Mouse (Mus musculus) limb, embryonic 11.5 days (tissue): ENCODE results near the gene Maml3. TPM values are rescaled to one million over a fixed set of nuclear protein-coding genes. Genes with fewer than 3 reads are reported as not detected.

Experiments
- ATAC-seq: fragments of 200-750 bp; cut with Nextera tagmentation; 2 replicates; pipeline ENCODE4 v1.8.0; 2017; ENCODE audit warnings: low read depth; ENCODE audit not compliant: insufficient number of reproducible peaks, low FRiP score, low TSS enrichment
- DNase-seq: peaks from one replicate; pipeline ENCODE4 v3.0.0-alpha.2; 2015; ENCODE audit warnings: low spot score
- H3K27ac ChIP-seq: fragments of 300-500 bp; sonication (generic); replicated peaks from 2 replicates; pipeline ENCODE4 v1.5.1; 2014; ENCODE audit warnings: low read depth, mild to moderate bottlenecking, low read length
- H3K27me3 ChIP-seq: fragments of 300-500 bp; sonication (generic); 2 replicates; pipeline ENCODE4 v1.6.1; 2014; ENCODE audit warnings: mild to moderate bottlenecking, low read length, mixed read lengths; ENCODE audit not compliant: control insufficient read depth, insufficient read depth
- H3K36me3 ChIP-seq: fragments of 300-500 bp; sonication (generic); 2 replicates; pipeline ENCODE4 v1.6.1; 2014; ENCODE audit warnings: mild to moderate bottlenecking, low read length, moderate library complexity, mixed read lengths; ENCODE audit not compliant: control insufficient read depth, insufficient read depth
- H3K4me1 ChIP-seq: fragments of 300-500 bp; sonication (generic); 2 replicates; pipeline ENCODE4 v1.6.1; 2014; ENCODE audit warnings: low read length, mixed read lengths; ENCODE audit not compliant: control insufficient read depth, insufficient read depth
- H3K4me2 ChIP-seq: fragments of 300-500 bp; sonication (generic); 2 replicates; pipeline ENCODE4 v1.6.1; 2014; ENCODE audit warnings: low read depth, mild to moderate bottlenecking, moderate library complexity; ENCODE audit not compliant: severe bottlenecking
- H3K4me3 ChIP-seq: fragments of 300-500 bp; sonication (generic); 2 replicates; pipeline ENCODE4 v1.5.1; 2014; ENCODE audit warnings: low read depth, low read length
- H3K9ac ChIP-seq: fragments of 300-500 bp; sonication (generic); 2 replicates; pipeline ENCODE4 v1.6.1; 2014; ENCODE audit warnings: mild to moderate bottlenecking, low read length
- H3K9me3 ChIP-seq: fragments of 300-500 bp; sonication (generic); 2 replicates; pipeline ENCODE4 v1.6.1; 2016; ENCODE audit warnings: low read length; ENCODE audit not compliant: control insufficient read depth
- WGBS: fragments of 180-500 bp; shearing (Covaris S2); extraction: QIAGEN DNeasy Blood & Tissue Kit; methylation state at CpG from one replicate; pipeline ENCODE4 v1.1.7; 2014; 5-methylcytosine and 5-hydroxymethylcytosine counted together
- polyA plus RNA-seq: library from polyadenylated mRNA; unstranded; fragments of >200 nt; fragmentation: Nextera tagmentation; extraction: Ambion mirVana; gene quantifications from 2 replicates; pipeline ENCODE4 v1.2.1, GENCODE M21; 2014

Gene Maml3
- polyA plus RNA-seq, 1 experiment from 2014 or later = 4.3 TPM

DNA sequence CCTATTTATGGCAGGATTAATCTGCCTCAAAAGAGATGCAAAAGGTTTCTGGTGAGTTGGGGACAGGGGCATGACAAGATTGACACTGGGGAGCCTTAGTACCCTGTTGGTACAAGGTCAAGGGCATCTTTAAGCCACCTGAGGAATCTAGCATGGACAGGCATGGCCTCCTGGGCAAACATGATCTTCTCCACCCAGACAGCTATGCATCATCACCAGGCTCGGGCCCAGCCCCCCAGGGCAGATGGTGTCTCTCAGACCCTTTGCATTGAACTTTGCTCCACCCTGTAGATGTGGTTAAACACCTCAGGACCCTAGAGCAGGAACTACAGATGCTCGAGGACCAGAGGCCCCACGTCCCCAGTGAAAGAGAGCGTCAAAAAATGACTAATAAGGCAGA lies 444.8 kb downstream of the Maml3 start, which contains the start of gene Mgst2:
Mgst2 (plus strand) TSS at position 301 of the 400 bp plus-strand sequence.
- Histone ChIP-seq H3K4me2 (no peak within 1 kb of the TSS), H3K4me3 (no peak within 1 kb of the TSS), H3K27ac (no peak within 1 kb of the TSS), H3K4me1 (no peaks in the 10 kb centered on the region; the same call in 1 of the 2 replicates), H3K9me3 (no peaks in the 10 kb centered on the region), H3K36me3 (no peaks in the 10 kb centered on the region), H3K9ac (no peak within 1 kb of the TSS), H3K27me3 (no peaks in the 10 kb centered on the region)
- DNase-seq (no peak), ATAC-seq (no peak)
- 77% methylated on average over 4 of the region's 4 CpGs for WGBS

- Histone ChIP-seq H3K9ac (no peak overlapping the region), H3K36me3 (no peaks in the 10 kb centered on the region), H3K27me3 (no peaks in the 10 kb centered on the region), H3K4me2 (no peak overlapping the region), H3K4me1 (no peaks in the 10 kb centered on the region; the same call in 1 of the 2 replicates), H3K27ac (no peak overlapping the region), H3K9me3 (no peaks in the 10 kb centered on the region), H3K4me3 (no peak overlapping the region)
- ATAC-seq = no peak
- WGBS = 86% methylated on average over 5 of the region's 5 CpGs
- DNase-seq = no peak
These were observed 445.5 kb downstream of the Maml3 start for GRCm38 (mm10) chr3:51659415-51659814.

DNA sequence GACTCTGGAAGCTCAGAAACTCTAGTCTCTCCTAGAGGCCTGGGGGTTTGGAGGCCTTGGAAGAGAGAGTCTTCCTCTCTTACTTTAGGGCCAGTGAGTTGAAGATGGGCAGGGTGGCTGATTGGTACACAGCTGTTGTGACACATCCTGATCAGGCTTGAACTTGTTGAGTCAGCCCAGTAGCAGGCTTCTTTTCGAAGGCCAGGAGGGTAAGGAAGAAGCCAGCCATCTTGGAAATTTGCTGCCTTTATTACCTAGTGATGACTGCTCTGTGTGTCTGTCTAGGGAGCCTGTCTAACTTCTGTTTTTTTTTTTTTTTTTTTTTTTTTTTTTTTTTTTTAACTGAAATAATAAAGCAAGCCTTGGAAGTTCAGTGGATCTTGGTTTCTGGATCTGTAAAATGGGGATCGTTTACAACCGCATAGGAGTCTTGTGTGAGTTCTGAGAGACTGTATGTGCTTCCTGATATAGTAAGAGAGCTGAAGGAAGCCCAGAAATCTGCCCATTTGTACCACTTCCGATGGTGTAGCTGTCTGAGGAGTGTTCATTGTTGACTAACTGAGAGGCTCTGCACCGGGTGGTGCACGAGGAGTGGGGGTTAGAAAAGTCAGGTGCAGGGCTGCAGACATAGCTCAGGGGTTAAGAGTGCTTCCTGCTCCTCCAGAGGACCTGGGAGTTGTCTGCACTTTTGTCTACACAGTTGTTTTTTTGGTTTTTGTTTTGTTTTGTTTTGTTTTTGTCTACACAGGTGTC lies 450.4 kb downstream of the Maml3 start:
- no peak overlapping the region for H3K27ac ChIP-seq
- DNase-seq = no peak
- WGBS = 82% methylated on average over 6 of the region's 6 CpGs
- H3K9me3 ChIP-seq = no peaks in the 10 kb centered on the region
- H3K4me3 ChIP-seq = no peak overlapping the region
- no peaks in the 10 kb centered on the region for H3K36me3 ChIP-seq
- H3K4me1 ChIP-seq = peaks cover 10% of the 10 kb centered on the region; the same call in 1 of the 2 replicates
- no peak overlapping the region for H3K4me2 ChIP-seq
- H3K9ac ChIP-seq = no peak overlapping the region
- ATAC-seq = no peak
- H3K27me3 ChIP-seq = no peaks in the 10 kb centered on the region

- H3K27me3 ChIP-seq = no peaks in the 10 kb centered on the region
- DNase-seq (peak; percentile 75), ATAC-seq (peak; percentile 62; the same call in 1 of the 2 replicates)
- H3K36me3 ChIP-seq = no peaks in the 10 kb centered on the region
- H3K9ac ChIP-seq = peak overlapping the region; percentile 49; the same call in 1 of the 2 replicates
- H3K4me3 ChIP-seq = peak overlapping the region; percentile 12
- WGBS = 0% methylated on average over 9 of the region's 9 CpGs
- H3K9me3 ChIP-seq = no peaks in the 10 kb centered on the region
- H3K4me2 ChIP-seq = peak overlapping the region; percentile 26
- peaks cover 10% of the 10 kb centered on the region; the same call in 1 of the 2 replicates for H3K4me1 ChIP-seq
- peak overlapping the region; percentile 72 for H3K27ac ChIP-seq
These were observed 452.2 kb downstream of the Maml3 start for GRCm38 (mm10) chr3:51652701-51653100.

DNA sequence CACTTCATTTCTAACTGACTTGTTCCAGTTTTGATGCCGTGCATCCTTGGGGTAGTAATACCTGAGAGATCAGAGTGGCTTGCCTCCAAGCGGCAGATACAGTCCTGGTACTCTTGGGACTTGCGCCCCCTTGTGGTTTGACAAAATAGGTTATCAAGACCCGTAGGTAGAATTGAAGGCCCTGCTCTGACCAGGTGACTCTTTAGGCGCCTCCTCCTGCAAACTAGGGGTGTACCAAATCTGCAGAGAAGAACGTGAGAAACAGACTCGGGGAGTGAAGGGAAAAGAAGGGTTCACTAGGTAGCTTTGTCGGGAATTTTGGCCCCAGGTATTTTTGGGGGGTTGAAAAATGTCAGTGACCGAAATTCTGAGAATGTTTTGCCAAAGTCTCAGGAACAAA lies 452.6 kb downstream of the Maml3 start:
- no peaks in the 10 kb centered on the region for H3K9me3 ChIP-seq
- H3K36me3 ChIP-seq = no peaks in the 10 kb centered on the region
- peak overlapping the region; percentile 26 for H3K4me2 ChIP-seq
- 3% methylated on average over 9 of the region's 9 CpGs for WGBS
- peak overlapping the region; percentile 49; the same call in 1 of the 2 replicates for H3K9ac ChIP-seq
- no peaks in the 10 kb centered on the region for H3K27me3 ChIP-seq
- peaks cover 10% of the 10 kb centered on the region; the same call in 1 of the 2 replicates for H3K4me1 ChIP-seq
- DNase-seq (peak; percentile 91), ATAC-seq (peak; percentile 74)
- H3K4me3 ChIP-seq = peak overlapping the region; percentile 12; the same call in 1 of the 2 replicates
- H3K27ac ChIP-seq = peak overlapping the region; percentile 72

GRCm38 (mm10) chr3:51651149-51651548 lies 453.7 kb downstream of the Maml3 start:
- peaks cover 10% of the 10 kb centered on the region; the same call in 1 of the 2 replicates for H3K4me1 ChIP-seq
- ATAC-seq = no peak

GRCm38 (mm10) chr3:51649986-51650385 lies 454.9 kb downstream of the Maml3 start:
- H3K27ac ChIP-seq = no peak overlapping the region
- H3K4me2 ChIP-seq = no peak overlapping the region
- no peak for ATAC-seq
- no peaks in the 10 kb centered on the region for H3K27me3 ChIP-seq
- H3K9me3 ChIP-seq = no peaks in the 10 kb centered on the region
- H3K36me3 ChIP-seq = no peaks in the 10 kb centered on the region
- no peak overlapping the region for H3K4me3 ChIP-seq
- DNase-seq = no peak
- H3K4me1 ChIP-seq = peaks cover 10% of the 10 kb centered on the region; the same call in 1 of the 2 replicates
- no peak overlapping the region for H3K9ac ChIP-seq
- 76% methylated on average over 8 of the region's 8 CpGs for WGBS

More at GRCm38 (mm10) chr3:51651149-51651548, 453.7 kb downstream of the Maml3 start:
- Histone ChIP-seq H3K27me3 (no peaks in the 10 kb centered on the region), H3K9me3 (no peaks in the 10 kb centered on the region), H3K9ac (no peak overlapping the region), H3K4me2 (no peak overlapping the region), H3K4me3 (no peak overlapping the region), H3K27ac (no peak overlapping the region), H3K36me3 (no peaks in the 10 kb centered on the region)
- DNase-seq = no peak
- 70% methylated on average over 2 of the region's 2 CpGs for WGBS

- H3K4me2 ChIP-seq = no peak overlapping the region
- no peaks in the 10 kb centered on the region for H3K36me3 ChIP-seq
- ATAC-seq (no peak), DNase-seq (no peak)
- H3K27ac ChIP-seq = no peak overlapping the region
- no peak overlapping the region for H3K9ac ChIP-seq
- H3K4me3 ChIP-seq = no peak overlapping the region
- H3K4me1 ChIP-seq = peaks cover 10% of the 10 kb centered on the region; the same call in 1 of the 2 replicates
- WGBS = 83% methylated on average over 8 of the region's 8 CpGs
- no peaks in the 10 kb centered on the region for H3K9me3 ChIP-seq
- no peaks in the 10 kb centered on the region for H3K27me3 ChIP-seq
These were observed 455.4 kb downstream of the Maml3 start for GRCm38 (mm10) chr3:51649426-51649825.
